Mouse (Mus musculus): Measurements from ENCODE around the gene Dhrs3.

DNA sequence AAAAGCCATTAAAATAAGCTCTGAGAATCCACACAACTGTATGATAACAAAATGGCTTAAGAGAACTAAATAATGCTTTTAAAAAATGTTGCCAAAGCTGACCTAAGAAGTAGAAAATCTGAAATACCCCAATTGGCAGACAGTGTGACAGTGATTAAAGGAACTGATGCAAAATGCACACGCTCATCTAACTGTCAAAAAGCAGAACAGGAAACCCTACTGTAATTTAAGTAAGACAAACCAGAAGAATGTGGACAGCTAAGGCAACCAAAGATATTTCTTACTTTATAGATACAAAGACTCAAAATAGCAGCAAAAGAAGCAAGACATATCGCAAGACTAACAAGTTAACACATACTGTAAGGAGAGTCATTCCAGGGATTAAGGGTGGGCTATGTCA is 78.4 kb downstream of the Dhrs3 start:
- TF ChIP-seq ZNF384 (IDR thresholded peaks at IDR 0.05; ENCODE audit: low read depth, low read length), result no peak
- TF ChIP-seq MAFK (IDR thresholded peaks at IDR 0.05; ENCODE audit: insufficient read depth, low read depth, low read length), result no peak
- no peak for TF ChIP-seq HCFC1 (IDR thresholded peaks at IDR 0.05; ENCODE audit: borderline replicate concordance, insufficient read depth, low read length)

All from ES-E14 (cell line).